Mouse (Mus musculus) mesoderm, embryonic 11.5 days (tissue): ENCODE measurements at regions not wholly inside any gene's neighbourhood (a gene's known extent, or its start where the extent isn't known, plus 50 kb on each side); places are given as distances from the start of the nearest gene placed in this dataset.

Source experiments
- DNase-seq: peaks from one replicate; pipeline ENCODE4 v3.0.0-alpha.2; 2012; ENCODE audit warnings: low read depth, low spot score

DNA sequence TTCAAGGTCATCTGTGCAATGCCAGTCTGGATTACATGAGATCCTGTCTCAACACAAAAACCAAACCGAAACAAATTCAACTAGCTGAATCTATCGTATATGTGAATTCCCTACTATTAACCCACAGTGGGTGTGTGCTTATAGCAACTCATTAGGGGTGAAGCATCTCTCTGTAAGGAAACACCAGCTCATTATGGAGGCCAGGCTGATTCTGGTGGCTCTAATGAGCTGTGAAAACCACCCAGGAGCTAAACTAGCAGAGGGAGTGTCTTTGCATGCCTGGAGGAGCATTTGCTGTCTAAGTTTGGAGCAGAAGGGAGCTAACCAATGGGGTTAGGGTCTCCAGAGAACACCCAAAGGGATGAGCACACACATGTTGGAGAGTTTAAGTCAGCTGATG, 54.1 kb upstream of the Adamts2 start:
- DNase-seq, result no peak

DNA sequence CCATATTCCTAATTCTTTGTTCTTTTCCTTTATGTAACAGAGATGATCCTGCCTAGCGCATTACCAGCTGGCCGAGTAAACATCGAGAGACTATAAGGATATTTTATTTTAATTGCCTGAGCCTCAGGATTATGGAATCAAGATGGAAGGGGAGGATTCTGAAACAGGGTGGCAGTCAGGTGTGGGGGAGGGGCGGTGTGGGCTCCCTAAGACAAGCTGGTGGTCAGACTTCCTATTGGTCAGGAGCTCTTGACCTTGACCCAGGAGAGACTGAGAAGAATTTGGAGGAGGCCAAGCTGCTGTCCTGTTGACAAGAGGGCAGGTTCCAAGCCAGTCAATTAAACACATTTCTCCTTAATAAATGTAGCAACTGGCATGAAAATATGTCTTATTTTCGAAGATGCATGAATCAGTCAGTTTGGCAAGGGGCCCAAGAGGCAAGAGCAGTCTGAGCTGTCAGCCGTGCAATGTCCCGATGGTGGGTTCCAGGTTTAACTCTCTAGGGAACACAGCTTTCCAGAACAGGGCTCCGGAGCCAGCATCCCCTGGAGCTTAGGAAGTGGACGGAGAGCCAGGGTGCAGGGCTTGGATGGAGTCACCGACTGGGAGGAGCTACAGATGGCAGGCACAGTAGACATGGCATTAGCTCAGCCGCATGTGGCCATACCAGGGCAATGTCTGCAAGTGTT, 55.3 kb upstream of the Adamts2 start:
- DNase-seq, result no peak

DNA sequence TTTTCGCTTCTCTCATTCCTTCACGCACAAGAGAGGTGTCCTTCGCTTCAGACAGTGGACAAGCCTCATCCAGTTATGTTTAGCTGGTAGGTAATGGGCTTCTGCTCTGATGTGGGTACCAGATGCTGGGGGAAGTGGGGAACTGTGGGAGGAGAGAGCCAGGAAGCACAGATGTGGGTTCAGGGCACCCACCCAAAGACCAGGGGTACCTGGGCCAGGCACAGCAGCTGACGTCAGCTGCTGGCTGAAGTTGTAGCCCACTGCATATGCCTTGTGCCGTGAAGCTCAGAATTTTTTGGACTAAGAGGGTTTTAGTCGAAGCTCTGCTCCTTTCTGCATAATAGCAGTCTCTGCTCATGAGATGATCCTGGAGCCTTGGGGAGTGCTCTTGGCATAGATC, 56.5 kb upstream of the Adamts2 start:
- DNase-seq, result no peak

DNA sequence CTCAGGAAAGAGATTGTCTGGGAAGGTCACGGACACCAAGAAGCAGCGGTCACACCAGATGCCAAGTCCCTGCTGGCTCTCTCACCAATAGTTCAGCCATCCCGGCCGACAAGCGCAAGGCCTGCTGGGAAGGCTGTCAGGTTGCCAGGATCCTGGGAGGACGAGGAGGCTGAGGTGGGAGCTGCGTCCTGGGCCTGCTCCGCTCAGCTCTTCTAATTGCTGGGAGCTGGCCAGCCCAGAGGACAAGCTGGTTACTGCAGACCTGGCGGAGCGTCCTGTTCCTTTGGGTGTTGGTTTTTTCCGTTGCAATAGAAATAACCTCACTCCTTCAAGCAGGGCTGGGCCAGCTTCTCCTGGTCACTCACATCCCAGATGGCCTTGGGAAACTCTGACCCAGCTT, 61.7 kb upstream of the Adamts2 start:
- DNase-seq, result no peak

DNA sequence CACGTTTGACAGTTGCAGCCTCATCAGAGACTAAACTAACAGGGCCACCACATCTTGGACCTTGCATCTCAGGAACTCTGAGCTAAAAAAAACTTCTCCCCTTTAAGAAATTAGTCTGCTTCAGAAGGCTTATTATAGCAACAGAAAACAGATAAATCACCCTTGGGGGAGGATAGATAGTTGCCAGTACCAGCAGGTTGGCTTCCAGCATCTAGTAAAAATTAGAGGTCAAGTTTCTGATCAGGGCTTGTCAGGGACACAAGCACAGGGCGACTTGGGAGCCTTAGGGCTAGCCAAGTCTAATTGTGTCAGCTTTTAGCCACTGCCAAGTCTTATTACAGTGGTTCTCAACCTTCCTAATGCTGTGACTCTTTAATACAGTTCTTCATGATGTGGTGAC, 67.6 kb upstream of the Adamts2 start:
- DNase-seq, result no peak

DNA sequence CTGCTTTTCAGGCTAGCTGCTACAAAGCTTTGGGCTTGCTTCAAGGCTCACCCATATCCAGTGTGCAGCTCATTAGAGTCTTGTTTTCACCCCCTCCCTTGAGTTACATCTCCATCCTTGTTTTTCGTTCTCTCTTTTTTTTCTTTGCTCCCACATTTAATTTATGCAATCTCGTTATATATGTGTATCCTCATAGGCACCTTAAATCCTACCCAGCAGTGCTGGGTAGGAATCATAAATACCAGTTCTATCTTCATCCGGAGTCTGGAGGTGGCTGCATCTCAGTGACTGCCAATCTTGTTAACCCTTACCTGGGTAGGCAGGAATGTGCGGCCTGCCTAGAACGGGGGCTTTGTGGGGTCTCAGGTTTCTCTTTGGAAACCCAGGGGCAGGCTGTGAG, 74.0 kb upstream of the Adamts2 start:
- no peak for DNase-seq

DNA sequence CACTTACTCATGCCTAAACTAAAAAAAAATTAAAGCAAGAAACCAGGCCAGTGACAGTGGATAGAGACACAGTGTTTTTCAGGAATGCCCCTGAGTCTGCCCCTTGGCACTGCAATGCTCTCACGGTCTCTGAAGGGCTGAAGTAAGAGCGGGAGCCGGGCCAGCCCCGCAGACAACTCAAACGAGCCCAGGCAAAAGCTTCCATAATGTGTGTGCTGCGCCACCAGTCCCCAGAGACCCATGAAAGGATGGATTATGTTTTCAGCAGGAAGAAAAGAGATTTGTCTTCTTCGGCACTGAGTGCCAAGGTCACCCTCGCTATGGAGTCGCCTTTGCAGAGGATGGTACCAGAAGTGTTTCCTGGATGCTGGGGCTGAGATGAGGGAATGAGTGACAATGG, 81.7 kb upstream of the Adamts2 start:
- no peak for DNase-seq

DNA sequence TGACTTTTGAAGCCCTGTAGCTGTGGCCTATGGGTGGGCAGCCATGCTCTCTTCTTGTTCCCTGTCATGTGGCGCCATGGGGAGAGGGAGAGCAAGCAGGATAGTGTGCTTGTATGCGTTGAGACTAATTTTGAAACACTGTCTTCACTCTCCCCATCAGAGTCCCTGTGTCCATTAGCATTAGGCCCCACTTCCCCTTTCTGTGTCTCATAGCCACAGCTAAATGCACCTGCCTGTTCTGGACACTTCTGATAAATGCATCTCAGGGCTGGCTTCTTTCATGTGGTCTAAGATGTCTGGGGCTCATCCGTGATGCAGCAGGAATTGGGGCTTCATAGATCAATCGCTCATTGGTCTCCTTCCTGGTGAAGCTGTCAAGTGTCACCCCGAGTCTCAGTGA, 77.0 kb upstream of the Rufy1 start:
- DNase-seq, result no peak

DNA sequence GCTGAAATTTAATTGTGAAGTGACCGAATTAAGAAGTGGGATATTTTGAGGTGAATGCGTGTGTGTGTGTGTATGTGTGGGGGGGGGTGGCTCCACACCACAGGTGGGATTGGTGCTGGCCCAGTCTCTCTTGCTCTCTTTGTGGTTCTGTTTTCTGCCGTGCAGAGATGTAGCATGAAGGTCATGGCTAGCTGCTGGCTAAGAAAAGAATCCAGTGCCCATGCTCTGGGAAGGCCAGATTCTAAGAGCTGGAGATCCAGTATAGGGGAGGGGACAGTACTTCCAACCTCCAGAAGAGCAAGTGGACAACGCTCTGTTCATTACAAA, 76.5 kb upstream of the Rufy1 start:
- DNase-seq, result no peak

DNA sequence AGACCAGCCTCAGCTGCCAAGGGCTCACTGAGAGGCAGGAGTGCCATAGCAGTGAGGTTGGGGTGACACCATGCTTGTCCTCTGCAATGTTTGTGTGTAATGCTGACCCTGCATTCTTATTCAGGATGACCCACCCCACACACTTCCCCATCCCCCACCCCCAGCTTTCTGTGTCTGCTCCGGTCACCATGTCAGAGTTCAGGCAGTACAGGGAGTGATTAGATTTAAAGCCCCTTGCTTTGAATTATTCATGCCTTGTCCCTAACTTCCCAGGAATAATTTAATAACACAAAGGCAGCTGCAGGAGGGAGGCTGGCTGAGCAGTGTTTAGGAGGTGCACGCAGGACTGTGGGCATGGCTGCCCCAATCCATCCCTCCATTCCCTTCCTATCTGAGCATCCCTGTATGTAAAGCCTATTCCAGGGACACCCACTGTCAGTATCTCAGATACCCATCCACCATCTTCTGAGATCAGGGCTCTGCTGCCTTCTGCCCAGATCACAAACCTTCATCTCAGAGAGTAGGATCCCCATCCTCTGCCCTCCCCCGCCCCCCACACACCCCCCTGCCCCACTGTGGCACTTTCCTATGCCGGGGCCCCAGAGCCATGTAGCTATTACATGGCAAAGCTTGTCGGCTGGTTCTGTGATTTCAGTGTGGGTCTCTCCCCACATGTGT, 76.0 kb upstream of the Rufy1 start:
- DNase-seq, result peak; percentile 59

DNA sequence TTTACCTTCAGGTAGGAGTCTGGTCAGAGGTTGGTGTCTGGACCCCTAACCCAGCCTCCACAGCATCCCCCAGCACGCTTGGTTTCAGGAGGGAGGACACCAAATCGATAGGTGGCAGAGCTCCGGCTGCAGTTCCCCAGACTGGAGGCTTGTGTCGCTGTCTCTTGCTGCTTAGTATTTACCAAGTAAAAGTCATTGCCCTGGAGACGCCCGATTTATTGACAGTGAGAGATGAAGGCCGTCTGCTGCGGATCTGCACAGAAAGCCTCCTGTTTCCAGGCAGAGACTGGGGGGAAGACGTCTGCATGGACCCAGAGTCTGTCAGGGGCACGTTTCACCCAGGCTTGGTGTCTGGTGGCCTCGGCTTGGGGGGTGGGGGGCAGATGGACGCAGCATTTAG, 70.4 kb upstream of the Rufy1 start:
- DNase-seq, result no peak

DNA sequence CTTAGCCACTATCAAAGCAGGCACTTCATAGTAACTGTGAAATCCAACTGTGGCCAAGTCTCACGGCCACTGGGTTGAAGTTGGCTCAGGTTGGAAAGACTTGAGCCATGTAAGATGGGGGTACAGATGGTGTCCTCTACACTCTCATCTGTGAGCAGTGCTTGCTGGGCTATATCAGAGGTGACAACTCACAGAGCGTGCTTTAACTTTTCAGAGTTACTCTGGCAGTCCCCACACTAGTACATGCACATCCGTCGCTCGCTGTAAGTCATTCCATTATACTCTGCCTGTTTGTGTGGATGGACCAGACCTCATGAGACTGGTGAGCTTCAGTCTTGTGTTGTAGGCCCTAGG, 62.2 kb upstream of the Rufy1 start:
- DNase-seq, result no peak

DNA sequence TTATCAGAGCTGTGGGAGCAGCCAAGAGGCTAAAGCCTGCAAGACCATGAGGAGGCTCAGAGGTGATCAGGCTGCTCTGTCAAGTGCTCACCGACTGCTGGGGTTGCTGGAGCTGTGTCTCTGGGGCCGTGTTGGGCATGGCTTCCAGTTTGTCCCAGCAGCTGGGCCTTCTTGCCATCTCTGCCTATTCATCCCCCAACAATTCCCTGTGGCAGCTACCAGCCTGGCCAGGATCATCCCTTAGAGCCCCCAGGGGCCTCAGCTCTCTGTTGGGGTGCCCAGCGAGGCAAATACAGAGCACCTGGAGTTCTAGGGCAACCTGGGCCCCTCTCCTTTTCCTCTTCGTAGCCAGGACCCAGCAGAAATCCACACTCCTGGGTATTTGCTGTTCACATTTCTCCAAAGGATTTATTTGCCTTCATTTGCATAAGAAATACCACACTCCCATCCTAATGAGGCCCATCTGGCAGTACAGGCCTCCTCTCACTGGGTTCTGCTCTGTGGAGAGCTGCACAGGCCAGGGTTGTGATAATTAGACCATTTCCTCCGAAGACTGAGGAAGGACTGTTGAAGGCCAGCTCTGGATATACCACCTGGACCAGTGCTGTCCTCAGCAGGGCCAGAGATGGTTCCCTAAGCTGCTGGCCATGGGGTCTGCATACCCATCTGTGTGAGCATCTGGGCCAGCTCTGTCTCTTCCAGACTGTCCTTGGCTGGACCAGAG, 61.6 kb upstream of the Rufy1 start:
- no peak for DNase-seq

DNA sequence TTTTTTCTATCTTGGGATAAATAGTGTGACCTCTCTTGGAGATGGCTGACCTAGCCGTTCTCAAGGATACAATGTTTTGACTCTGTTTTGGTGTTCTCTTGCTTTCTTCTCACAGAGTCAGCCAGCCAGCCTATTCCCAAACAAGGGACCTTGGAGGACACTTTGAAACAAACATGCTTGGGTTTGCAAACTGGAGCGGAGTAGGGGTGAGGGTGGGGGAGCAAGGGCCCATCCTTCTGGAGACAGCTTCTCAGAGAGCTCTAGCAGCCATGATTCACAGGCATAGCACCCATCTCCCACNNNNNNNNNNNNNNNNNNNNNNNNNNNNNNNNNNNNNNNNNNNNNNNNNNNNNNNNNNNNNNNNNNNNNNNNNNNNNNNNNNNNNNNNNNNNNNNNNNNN, 52.9 kb upstream of the Rufy1 start:
- no peak for DNase-seq

DNA sequence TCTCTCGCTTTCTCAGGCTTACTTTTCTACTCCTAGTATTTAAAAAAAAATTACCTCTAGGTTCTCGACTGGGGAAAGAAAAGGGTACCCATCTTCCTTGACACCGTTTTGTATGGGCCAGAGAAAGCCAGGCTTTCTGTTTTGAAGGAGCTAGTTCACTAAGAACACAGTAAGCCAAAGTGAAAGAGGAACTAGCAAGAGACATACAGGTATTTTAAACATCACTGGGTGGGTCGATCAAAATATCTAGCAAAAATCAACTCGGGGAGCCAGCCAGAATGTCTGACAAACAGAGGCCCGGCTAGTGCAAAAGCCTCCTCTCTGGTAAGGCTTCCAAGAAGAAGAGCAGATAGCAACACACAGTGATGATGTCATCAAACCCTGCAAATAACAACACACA, 52.2 kb upstream of the Rufy1 start:
- DNase-seq, result no peak

DNA sequence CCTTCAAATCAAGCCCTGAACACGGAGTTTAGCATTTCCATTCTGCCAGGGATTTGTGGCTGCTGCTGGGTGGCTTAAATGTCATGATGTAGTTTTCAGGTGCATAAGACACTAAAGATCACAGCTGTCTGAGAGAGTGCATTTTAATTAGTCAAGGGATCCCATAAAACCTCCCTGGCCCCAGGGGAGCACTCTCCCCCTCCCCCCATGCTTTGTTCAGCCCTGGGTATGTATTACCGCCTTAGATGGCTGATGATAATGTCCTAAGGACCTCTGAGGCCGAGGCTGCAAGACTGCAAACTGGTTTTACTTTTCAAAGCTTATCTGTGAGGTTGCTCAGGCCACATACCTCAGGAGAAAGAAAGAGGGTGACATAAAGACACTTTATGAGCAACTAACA, 51.7 kb upstream of the Rufy1 start:
- no peak for DNase-seq
